9 mouse cellular contexts compared by ENCODE assay signal in the genomic region with DNA sequence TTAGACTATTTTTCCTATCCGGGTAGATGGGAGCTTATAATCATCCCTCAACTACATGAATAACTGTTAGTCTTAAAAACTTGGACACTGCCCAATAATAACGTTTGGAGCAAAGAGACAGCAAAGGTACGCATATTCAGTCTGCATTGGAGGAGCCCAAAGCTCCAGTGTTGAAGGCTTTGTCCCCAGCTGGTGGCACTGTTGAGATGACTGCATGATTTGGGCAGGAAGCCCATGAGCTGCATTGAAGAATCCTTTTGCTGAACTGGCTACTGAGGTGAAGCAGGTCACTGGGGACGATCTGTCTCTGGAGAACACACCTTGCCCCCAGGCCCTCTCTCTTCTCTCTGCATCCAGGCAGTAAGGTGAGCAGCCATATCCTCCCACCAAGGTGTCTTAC. TPM values are rescaled to one million over a fixed set of nuclear protein-coding genes. Genes with fewer than 3 reads are reported as not detected.
DNase-seq lines count a peak whose midpoint lies in the region; ATAC-seq and TF ChIP-seq lines count a peak whose summit lies in the region.
"Had no signal": no experiment of that assay in that cellular context is flagged by ENCODE, and none has a peak within 500 bp of the region (broad histone marks: within the 10 kb centered on the region; RNA-seq: fewer than 3 reads in every experiment).

No protein-coding gene starts in this region.

- H3K36me3 ChIP-seq in liver, embryonic 14.5 days (replicated peaks; ENCODE audit: control insufficient read depth, insufficient read depth, low read depth): no peaks in the 10 kb centered on the region
- no peaks in the 10 kb centered on the region for H3K36me3 ChIP-seq in liver, embryonic 12.5 days
- H3K36me3 ChIP-seq in lung, embryonic 14.5 days (ENCODE audit: insufficient read depth): no peaks in the 10 kb centered on the region
- H3K36me3 ChIP-seq: neural tube, embryonic 12.5 days had no signal

- no peaks in the 10 kb centered on the region for H3K4me1 ChIP-seq in liver, embryonic 14.5 days (replicated peaks; ENCODE audit: control insufficient read depth in 2 of 2, insufficient read depth in 2 of 2, low read length in 1 of 2)
- no peaks in the 10 kb centered on the region for H3K4me1 ChIP-seq in liver, embryonic 12.5 days
- no peaks in the 10 kb centered on the region for H3K4me1 ChIP-seq in lung, embryonic 14.5 days (ENCODE audit: insufficient read depth)
- H3K4me1 ChIP-seq: neural tube, embryonic 12.5 days had no signal

- no peaks in the 10 kb centered on the region for H3K27me3 ChIP-seq in liver, embryonic 14.5 days (ENCODE audit: control insufficient read depth, insufficient read depth, low read length)
- no peaks in the 10 kb centered on the region for H3K27me3 ChIP-seq in liver, embryonic 12.5 days (replicated peaks)
- no peaks in the 10 kb centered on the region for H3K27me3 ChIP-seq in lung, embryonic 14.5 days (ENCODE audit: insufficient read depth, low read length)
- H3K27me3 ChIP-seq: neural tube, embryonic 12.5 days had no signal

- WGBS in liver, embryonic 14.5 days (ENCODE audit: insufficient replicate concordance): 59% methylated on average over 4 of the region's 4 CpGs
- 70% methylated on average over 4 of the region's 4 CpGs for WGBS in liver, embryonic 12.5 days (ENCODE audit: insufficient replicate concordance)
- 39% methylated on average over 4 of the region's 4 CpGs for WGBS in lung, embryonic 14.5 days

- peak; percentile 24 for DNase-seq in CD4-positive, CD25-positive, alpha-beta regulatory T cell, adult 2 months (ENCODE audit: low read depth, low spot score)
- no peak for DNase-seq in liver, embryonic 14.5 days (ENCODE audit: low read depth in 3 of 3, low spot score in 3 of 3)
- DNase-seq in frontal cortex, postnatal 14 days (ENCODE audit: low spot score in 2 of 2): peak; percentile 25 to 27
- DNase-seq in lung, embryonic 14.5 days: peak; percentile 44
- no peak for DNase-seq in c-Kit-positive CD71-positive TER-119-positive erythroid progenitor cells, embryonic 14.5 days (ENCODE audit: low spot score)
- no peak for DNase-seq in urinary bladder, adult 2 months (ENCODE audit: low spot score)

- no peaks in the 10 kb centered on the region for H3K9me3 ChIP-seq in liver, embryonic 14.5 days (ENCODE audit: control insufficient read depth, low read length)
- H3K9me3 ChIP-seq in liver, embryonic 12.5 days (replicated peaks): no peaks in the 10 kb centered on the region
- no peaks in the 10 kb centered on the region for H3K9me3 ChIP-seq in lung, embryonic 14.5 days (ENCODE audit: low read depth, low read length)
- H3K9me3 ChIP-seq: neural tube, embryonic 12.5 days had no signal

- TF ChIP-seq EP300 in liver, embryonic 14.5 days (IDR thresholded peaks at IDR 0.05; ENCODE audit: low read depth): no peak

- H3K9ac ChIP-seq in liver, embryonic 14.5 days (replicated peaks): no peak overlapping the region
- H3K9ac ChIP-seq in liver, embryonic 12.5 days: no peak overlapping the region
- H3K9ac ChIP-seq in lung, embryonic 14.5 days: no peak overlapping the region
- H3K9ac ChIP-seq: neural tube, embryonic 12.5 days had no signal

- peak; percentile 49 for TF ChIP-seq CTCF in liver, embryonic 14.5 days (IDR thresholded peaks at IDR 0.05; ENCODE audit: low read depth)
- TF ChIP-seq CTCF in lung, embryonic 14.5 days (IDR thresholded peaks at IDR 0.05; ENCODE audit: low read depth): peak; percentile 51

- no peak for ATAC-seq in CD4-positive, CD25-positive, alpha-beta regulatory T cell, adult 4 months
- no peak for ATAC-seq in liver, embryonic 14.5 days (ENCODE audit: insufficient read depth)
- ATAC-seq in liver, embryonic 12.5 days: no peak
- no peak for ATAC-seq in lung, embryonic 14.5 days (ENCODE audit: insufficient read depth)

- no peak overlapping the region for H3K27ac ChIP-seq in liver, embryonic 14.5 days
- no peak overlapping the region for H3K27ac ChIP-seq in liver, embryonic 12.5 days
- no peak overlapping the region for H3K27ac ChIP-seq in lung, embryonic 14.5 days (ENCODE audit: low read depth)
- H3K27ac ChIP-seq: neural tube, embryonic 12.5 days had no signal

- H3K4me2 ChIP-seq in liver, embryonic 14.5 days (ENCODE audit: low read depth): no peak overlapping the region
- no peak overlapping the region for H3K4me2 ChIP-seq in liver, embryonic 12.5 days
- no peak overlapping the region for H3K4me2 ChIP-seq in lung, embryonic 14.5 days
- H3K4me2 ChIP-seq: neural tube, embryonic 12.5 days had no signal

- no peak overlapping the region for H3K4me3 ChIP-seq in liver, embryonic 14.5 days (ENCODE audit: insufficient read depth in 1 of 2, low read depth in 2 of 2, low read length in 2 of 2)
- H3K4me3 ChIP-seq in liver, embryonic 12.5 days: no peak overlapping the region
- H3K4me3 ChIP-seq in lung, embryonic 14.5 days (ENCODE audit: low read depth, low read length): no peak overlapping the region
- H3K4me3 ChIP-seq: neural tube, embryonic 12.5 days had no signal

RNA-seq across cellular contexts. Expression of a gene that starts 43.5 kb away (rescaled TPM):
- not detected for polyA plus RNA-seq in CD4-positive, CD25-positive, alpha-beta regulatory T cell, adult 4 months (2017; shearing (Covaris generic))
- polyA plus RNA-seq in liver, embryonic 14.5 days (2012; rRNA removed): 0.69 and 0.98 TPM in 2 replicates
- 1.1 and 1.2 TPM in 2 replicates for polyA plus RNA-seq in liver, embryonic 14.5 days (2014; fragmentation: Nextera tagmentation; extraction: Ambion mirVana)
- 2.1 and 2.2 TPM in 2 replicates for polyA plus RNA-seq in liver, embryonic 12.5 days (2016; fragmentation: Nextera tagmentation; extraction: Ambion mirVana)
- 5.6 and 5.9 TPM in 2 replicates for polyA plus RNA-seq in lung, embryonic 14.5 days (2014; fragmentation: Nextera tagmentation; extraction: Ambion mirVana)
- polyA plus RNA-seq in urinary bladder, adult 2 months (2012; rRNA removed): 2.1 and 2.2 TPM in 2 replicates

Comparison
In these comparisons a context has a peak if more than half of its experiments do, and no peak if none do; other contexts are left out.
1. DNase-seq: peak in CD4-positive, CD25-positive, alpha-beta regulatory T cell, adult 2 months (single experiment), frontal cortex, postnatal 14 days (2 of 2) and lung, embryonic 14.5 days (single experiment); none in liver, embryonic 14.5 days (0 of 3), c-Kit-positive CD71-positive TER-119-positive erythroid progenitor cells, embryonic 14.5 days (single experiment) and urinary bladder, adult 2 months (single experiment).